Mouse (Mus musculus) heart, embryonic 13.5 days (tissue): ENCODE results near the gene Hist1h2bb. TPM values are rescaled to one million over a fixed set of nuclear protein-coding genes. Genes with fewer than 3 reads are reported as not detected.
"Not testable (repeated sequence)": the region's sequence is repeated elsewhere in the genome, so short reads cannot be mapped to it uniquely, and the experiment has no call there.

Source experiments
- ATAC-seq: fragments of 200-750 bp; cut with Nextera tagmentation; 2 replicates; pipeline ENCODE4 v1.8.0; 2017; ENCODE audit warnings: moderate TSS enrichment; ENCODE audit not compliant: insufficient number of reproducible peaks, low FRiP score, low TSS enrichment; ENCODE audit errors: extremely low read depth
- H3K27ac ChIP-seq: fragments of 300-500 bp; sonication (generic); replicated peaks from 2 replicates; pipeline ENCODE4 v1.5.1; 2015; ENCODE audit warnings: moderate library complexity, mild to moderate bottlenecking, inconsistent platforms
- H3K27me3 ChIP-seq: fragments of 300-500 bp; sonication (generic); replicated peaks from 2 replicates; pipeline ENCODE4 v1.6.1; 2015; ENCODE audit warnings: mild to moderate bottlenecking, inconsistent platforms
- H3K36me3 ChIP-seq: fragments of 300-500 bp; sonication (generic); 2 replicates; pipeline ENCODE4 v1.6.1; 2015; ENCODE audit warnings: mild to moderate bottlenecking, inconsistent platforms
- H3K4me1 ChIP-seq: fragments of 300-500 bp; sonication (generic); 2 replicates; pipeline ENCODE4 v1.6.1; 2015; ENCODE audit warnings: inconsistent platforms
- H3K4me2 ChIP-seq: fragments of 300-500 bp; sonication (generic); 2 replicates; pipeline ENCODE4 v1.6.1; 2015; ENCODE audit warnings: inconsistent platforms, mild to moderate bottlenecking, moderate library complexity
- H3K4me3 ChIP-seq: fragments of 300-500 bp; sonication (generic); 2 replicates; pipeline ENCODE4 v1.5.1; 2015; ENCODE audit warnings: moderate library complexity, mild to moderate bottlenecking, inconsistent platforms
- H3K9ac ChIP-seq: fragments of 300-500 bp; sonication (generic); 2 replicates; pipeline ENCODE4 v1.6.1; 2015; ENCODE audit warnings: inconsistent platforms, mild to moderate bottlenecking, moderate library complexity
- H3K9me3 ChIP-seq: fragments of 300-500 bp; sonication (generic); 2 replicates; pipeline ENCODE4 v1.6.1; 2016; ENCODE audit warnings: inconsistent platforms
- WGBS: fragments of 180-500 bp; shearing (Covaris S2); methylation state at CpG from one replicate; pipeline ENCODE4 v1.1.7; 2015; ENCODE audit warnings: mixed read lengths; 5-methylcytosine and 5-hydroxymethylcytosine counted together
- polyA plus RNA-seq: library from polyadenylated mRNA; unstranded; fragments of >200 nt; fragmentation: Nextera tagmentation; extraction: Ambion mirVana; gene quantifications from 2 replicates; pipeline ENCODE4 v1.2.1, GENCODE M21; 2015

Gene Hist1h2bb
- 1.6 and 2.2 TPM in 2 replicates for polyA plus RNA-seq

GRCm38 (mm10) chr13:23746201-23747080 is at the start of gene Hist1h2bb:
TSS of gene Hist1h2bb (plus strand) at chr13:23746734.
- not testable (repeated sequence) for H3K27me3 ChIP-seq, H3K9me3 ChIP-seq, H3K36me3 ChIP-seq
- peak within 1 kb of the TSS; percentile 98 for H3K27ac ChIP-seq
- H3K4me1 ChIP-seq: peaks cover 35% of the 10 kb centered on the region
- under 1% methylated on average over 45 of the region's 58 CpGs for WGBS
- peak within 1 kb of the TSS; percentile 70 for H3K4me2 ChIP-seq
- H3K4me3 ChIP-seq: peak within 1 kb of the TSS; percentile 52
- peak; percentile 77 for ATAC-seq
- peak within 1 kb of the TSS; percentile 83 for H3K9ac ChIP-seq

GRCm38 (mm10) chr13:23697491-23698299 is 48.8 kb upstream of the Hist1h2bb start:
- H3K4me2 ChIP-seq: peak overlapping the region; percentile 81
- WGBS: under 1% methylated on average over 27 of the region's 32 CpGs
- peak overlapping the region; percentile 83 for H3K9ac ChIP-seq
- H3K27me3 ChIP-seq: no peaks in the 10 kb centered on the region
- H3K9me3 ChIP-seq: no peaks in the 10 kb centered on the region
- ATAC-seq: peak; percentile 63
- H3K4me3 ChIP-seq: peak overlapping the region; percentile 55
- peaks cover 25% of the 10 kb centered on the region for H3K4me1 ChIP-seq
- peak overlapping the region; percentile 93 for H3K27ac ChIP-seq
- H3K36me3 ChIP-seq: no peaks in the 10 kb centered on the region

- peak; percentile 81 for ATAC-seq
- H3K27ac ChIP-seq: peak within 1 kb of the TSS; percentile 93
- H3K4me3 ChIP-seq: peak within 1 kb of the TSS; percentile 55
- WGBS: 0% methylated on average over 22 of the region's 22 CpGs
- peaks cover 25% of the 10 kb centered on the region for H3K4me1 ChIP-seq
- peak within 1 kb of the TSS; percentile 81 for H3K4me2 ChIP-seq
- H3K36me3 ChIP-seq: no peaks in the 10 kb centered on the region
- H3K27me3 ChIP-seq: no peaks in the 10 kb centered on the region
- H3K9me3 ChIP-seq: no peaks in the 10 kb centered on the region
- peak within 1 kb of the TSS; percentile 83 for H3K9ac ChIP-seq
These were observed 48.2 kb upstream of the Hist1h2bb start, which contains the start of gene Hist1h4c for GRCm38 (mm10) chr13:23698300-23698693. TSS of gene Hist1h4c (minus strand) at chr13:23698454.

- H3K4me2 ChIP-seq: peak overlapping the region; percentile 81
- no peak for ATAC-seq
- peaks cover 25% of the 10 kb centered on the region for H3K4me1 ChIP-seq
- WGBS: 63% methylated on average over 6 of the region's 6 CpGs
- peak overlapping the region; percentile 93 for H3K27ac ChIP-seq
- no peaks in the 10 kb centered on the region for H3K9me3 ChIP-seq
- peak overlapping the region; percentile 37 for H3K9ac ChIP-seq
- H3K4me3 ChIP-seq: peak overlapping the region; percentile 55; the same call in 1 of the 2 replicates
- H3K27me3 ChIP-seq: no peaks in the 10 kb centered on the region
- H3K36me3 ChIP-seq: no peaks in the 10 kb centered on the region
These were observed 47.5 kb upstream of the Hist1h2bb start for GRCm38 (mm10) chr13:23698996-23699395.

GRCm38 (mm10) chr13:23699767-23700166 is 46.8 kb upstream of the Hist1h2bb start:
- no peak overlapping the region for H3K27ac ChIP-seq
- H3K9ac ChIP-seq: no peak overlapping the region
- H3K36me3 ChIP-seq: no peaks in the 10 kb centered on the region
- H3K9me3 ChIP-seq: no peaks in the 10 kb centered on the region
- 64% methylated on average over 3 of the region's 3 CpGs for WGBS
- H3K4me2 ChIP-seq: no peak overlapping the region
- no peaks in the 10 kb centered on the region for H3K27me3 ChIP-seq
- H3K4me3 ChIP-seq: no peak overlapping the region
- H3K4me1 ChIP-seq: peaks cover 25% of the 10 kb centered on the region
- no peak for ATAC-seq

GRCm38 (mm10) chr13:23700786-23701520 is 45.6 kb upstream of the Hist1h2bb start:
- Histone ChIP-seq H3K9ac (peak overlapping the region; percentile 63; the same call in 1 of the 2 replicates), H3K9me3 (no peaks in the 10 kb centered on the region), H3K4me2 (no peak overlapping the region), H3K4me1 (peaks cover 19% of the 10 kb centered on the region), H3K4me3 (no peak overlapping the region), H3K27ac (no peak overlapping the region), H3K27me3 (no peaks in the 10 kb centered on the region), H3K36me3 (no peaks in the 10 kb centered on the region)
- ATAC-seq: peak; percentile 5; the same call in 1 of the 2 replicates
- WGBS: 17% methylated on average over 8 of the region's 8 CpGs

- H3K36me3 ChIP-seq: no peaks in the 10 kb centered on the region
- H3K9me3 ChIP-seq: no peaks in the 10 kb centered on the region
- H3K27me3 ChIP-seq: no peaks in the 10 kb centered on the region
- H3K4me2 ChIP-seq: no peak overlapping the region
- no peak overlapping the region for H3K4me3 ChIP-seq
- peaks cover 13% of the 10 kb centered on the region for H3K4me1 ChIP-seq
- no peak overlapping the region for H3K27ac ChIP-seq
- H3K9ac ChIP-seq: no peak overlapping the region
- WGBS: 79% methylated on average over 4 of the region's 4 CpGs
- ATAC-seq: no peak
These were observed 44.3 kb upstream of the Hist1h2bb start for GRCm38 (mm10) chr13:23702220-23702619.

- H3K36me3 ChIP-seq, H3K4me2 ChIP-seq, H3K9ac ChIP-seq, H3K27me3 ChIP-seq, ATAC-seq, H3K27ac ChIP-seq, H3K9me3 ChIP-seq, H3K4me1 ChIP-seq, H3K4me3 ChIP-seq: not testable (repeated sequence)
- 76% methylated on average over 2 of the region's 2 CpGs for WGBS
These were observed 43.7 kb upstream of the Hist1h2bb start for GRCm38 (mm10) chr13:23702801-23703200.

- H3K4me3 ChIP-seq: no peak overlapping the region
- no peaks in the 10 kb centered on the region for H3K9me3 ChIP-seq
- no peaks in the 10 kb centered on the region for H3K27me3 ChIP-seq
- 73% methylated on average over 7 of the region's 7 CpGs for WGBS
- H3K9ac ChIP-seq: no peak overlapping the region
- H3K36me3 ChIP-seq: no peaks in the 10 kb centered on the region
- H3K4me2 ChIP-seq: no peak overlapping the region
- peaks cover 28% of the 10 kb centered on the region for H3K4me1 ChIP-seq
- H3K27ac ChIP-seq: no peak overlapping the region
- no peak for ATAC-seq
These were observed 40.7 kb upstream of the Hist1h2bb start for GRCm38 (mm10) chr13:23705751-23706356.

- Histone ChIP-seq H3K36me3 (no peaks in the 10 kb centered on the region), H3K27me3 (no peaks in the 10 kb centered on the region), H3K4me2 (no peak overlapping the region), H3K4me1 (peaks cover 28% of the 10 kb centered on the region), H3K9ac (no peak overlapping the region), H3K4me3 (no peak overlapping the region), H3K27ac (no peak overlapping the region), H3K9me3 (no peaks in the 10 kb centered on the region)
- WGBS: 81% methylated on average over 12 of the region's 12 CpGs
- ATAC-seq: no peak
These were observed 39.8 kb upstream of the Hist1h2bb start for GRCm38 (mm10) chr13:23706771-23707170.
